Mouse (Mus musculus) neural tube, embryonic 12.5 days (tissue): Measurements from ENCODE around the gene Tstd1. TPM values are rescaled to one million over a fixed set of nuclear protein-coding genes. Genes with fewer than 3 reads are reported as not detected.

Experiments used
- ATAC-seq: fragments of 200-750 bp; cut with Nextera tagmentation; 2 replicates; pipeline ENCODE4 v1.8.0; 2017; ENCODE audit warnings: low read depth, mild to moderate bottlenecking, moderate TSS enrichment, moderate library complexity; ENCODE audit not compliant: low FRiP score
- H3K27ac ChIP-seq: fragments of 300-500 bp; sonication (generic); 2 replicates; pipeline ENCODE4 v1.5.1; 2016
- H3K27me3 ChIP-seq: fragments of 300-500 bp; sonication (generic); replicated peaks from 2 replicates; pipeline ENCODE4 v1.6.1; 2016; ENCODE audit warnings: mild to moderate bottlenecking
- H3K36me3 ChIP-seq: fragments of 300-500 bp; sonication (generic); 2 replicates; pipeline ENCODE4 v1.6.1; 2016; ENCODE audit warnings: mild to moderate bottlenecking
- H3K4me1 ChIP-seq: fragments of 300-500 bp; sonication (generic); 2 replicates; pipeline ENCODE4 v1.6.1; 2016
- H3K4me2 ChIP-seq: fragments of 300-500 bp; sonication (generic); replicated peaks from 2 replicates; pipeline ENCODE4 v1.6.1; 2016; ENCODE audit warnings: mild to moderate bottlenecking
- H3K4me3 ChIP-seq: fragments of 300-500 bp; sonication (generic); 2 replicates; pipeline ENCODE4 v1.5.1; 2016
- H3K9ac ChIP-seq: fragments of 300-500 bp; sonication (generic); 2 replicates; pipeline ENCODE4 v1.6.1; 2016; ENCODE audit warnings: mild to moderate bottlenecking
- H3K9me3 ChIP-seq: fragments of 300-500 bp; sonication (generic); 2 replicates; pipeline ENCODE4 v1.6.1; 2016; ENCODE audit warnings: mild to moderate bottlenecking
- WGBS: fragments of 180-500 bp; shearing (Covaris S2); methylation state at CpG from one replicate; pipeline ENCODE4 v1.1.7; 2016; 5-methylcytosine and 5-hydroxymethylcytosine counted together
- polyA plus RNA-seq: library from polyadenylated mRNA; unstranded; fragments of >200 nt; fragmentation: Nextera tagmentation; extraction: Ambion mirVana; gene quantifications from 2 replicates; pipeline ENCODE4 v1.2.1, GENCODE M21; 2016

The Tstd1 gene
- polyA plus RNA-seq, 1 experiment from 2014 or later, result 9.2 TPM

DNA sequence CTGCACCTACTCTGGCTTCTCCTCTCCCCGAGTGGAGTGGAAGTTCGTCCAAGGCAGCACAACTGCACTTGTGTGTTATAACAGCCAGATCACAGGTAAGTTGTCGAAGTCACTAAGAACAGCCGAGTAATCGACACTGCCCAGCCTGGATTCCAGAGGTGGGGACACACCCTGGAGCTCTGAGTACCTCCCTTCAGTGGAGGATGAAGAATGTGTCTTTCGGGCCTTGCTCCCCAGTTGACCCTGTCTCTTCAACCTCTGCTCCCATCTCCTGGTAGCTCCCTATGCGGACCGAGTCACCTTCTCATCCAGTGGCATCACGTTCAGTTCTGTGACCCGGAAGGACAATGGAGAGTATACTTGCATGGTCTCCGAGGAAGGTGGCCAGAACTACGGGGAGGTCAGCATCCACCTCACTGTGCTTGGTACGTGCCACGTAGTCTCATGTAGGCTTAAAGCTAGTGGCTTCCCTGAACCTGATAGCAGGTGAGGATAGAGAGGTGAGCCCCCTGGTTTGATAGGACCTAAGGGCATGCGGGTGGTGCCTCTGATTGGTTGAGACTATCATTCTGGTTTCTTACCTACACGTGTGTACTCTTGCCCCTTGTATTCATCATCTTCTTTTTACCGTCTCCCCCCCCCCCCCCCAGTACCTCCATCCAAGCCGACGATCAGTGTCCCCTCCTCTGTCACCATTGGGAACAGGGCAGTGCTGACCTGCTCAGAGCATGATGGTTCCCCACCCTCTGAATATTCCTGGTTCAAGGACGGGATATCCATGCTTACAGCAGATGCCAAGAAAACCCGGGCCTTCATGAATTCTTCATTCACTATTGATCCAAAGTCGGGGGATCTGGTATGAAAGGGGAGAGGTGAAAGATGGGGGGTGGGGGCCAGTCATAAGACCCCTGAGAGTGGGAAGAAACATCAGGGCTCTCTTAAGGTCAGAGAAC lies 42.2 kb downstream of the Tstd1 start:
- Histone ChIP-seq H3K27ac (no peak overlapping the region), H3K4me1 (no peaks in the 10 kb centered on the region), H3K27me3 (no peaks in the 10 kb centered on the region), H3K9ac (no peak overlapping the region), H3K4me2 (no peak overlapping the region), H3K36me3 (no peaks in the 10 kb centered on the region), H3K9me3 (no peaks in the 10 kb centered on the region), H3K4me3 (no peak overlapping the region)
- 93% methylated on average over 22 of the region's 22 CpGs for WGBS
- ATAC-seq, result no peak

DNA sequence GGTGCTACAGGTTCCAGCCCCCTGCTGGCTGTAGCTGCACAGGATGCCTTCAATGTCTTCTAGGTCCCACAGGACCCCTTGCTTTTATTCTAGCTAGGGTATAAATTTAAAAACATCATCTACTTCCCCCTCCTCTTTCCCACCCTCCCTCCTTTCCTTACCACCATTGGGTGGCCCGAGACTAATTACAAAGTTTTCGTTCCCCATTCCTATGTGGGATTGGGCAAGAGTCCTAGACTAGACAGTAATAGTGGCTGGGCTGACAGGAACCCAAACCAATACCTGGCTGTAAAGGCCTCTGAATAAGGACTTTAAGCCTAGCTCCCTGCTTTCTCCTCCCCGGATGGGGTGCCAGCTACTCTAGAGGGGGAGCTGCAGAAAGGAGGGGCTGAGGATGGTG lies 44.5 kb downstream of the Tstd1 start:
- Histone ChIP-seq H3K36me3 (no peaks in the 10 kb centered on the region), H3K4me1 (no peaks in the 10 kb centered on the region), H3K27ac (no peak overlapping the region), H3K4me3 (no peak overlapping the region), H3K27me3 (no peaks in the 10 kb centered on the region), H3K9me3 (no peaks in the 10 kb centered on the region), H3K9ac (no peak overlapping the region), H3K4me2 (no peak overlapping the region)
- WGBS, result 93% methylated on average over 3 of the region's 3 CpGs
- no peak for ATAC-seq

DNA sequence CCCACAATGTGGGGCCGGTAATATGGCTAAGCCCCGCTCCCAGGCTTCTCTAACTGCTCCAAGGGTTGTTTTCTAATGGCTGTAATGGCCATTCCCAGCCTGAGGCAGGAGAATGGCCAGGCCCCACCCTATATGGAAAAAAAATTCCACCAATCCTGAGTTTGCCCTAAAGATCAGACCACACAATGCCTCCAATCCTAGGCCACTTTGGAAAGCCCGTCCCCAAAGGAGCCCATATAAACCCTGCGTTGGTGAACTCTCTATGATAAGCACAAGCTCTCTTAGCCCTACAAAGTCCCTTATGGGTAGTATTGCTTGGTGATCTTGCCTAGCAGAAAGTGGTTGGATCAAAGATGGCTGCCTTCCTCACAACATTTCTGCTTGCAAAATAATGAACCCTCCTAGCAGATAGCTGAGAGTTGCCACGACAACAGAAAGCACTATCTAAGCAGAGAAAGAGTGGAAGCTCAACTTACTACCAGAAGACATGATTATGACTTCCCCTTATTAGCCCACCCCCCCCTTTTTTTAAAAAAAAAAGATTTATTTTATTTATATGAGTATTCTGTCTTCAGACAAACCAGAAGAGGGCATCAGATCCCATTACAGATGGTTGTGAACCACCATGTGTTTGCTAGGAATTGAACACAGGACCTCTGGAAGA lies 47.2 kb downstream of the Tstd1 start:
- Histone ChIP-seq H3K9me3 (no peaks in the 10 kb centered on the region), H3K4me2 (no peak overlapping the region), H3K27ac (no peak overlapping the region), H3K36me3 (no peaks in the 10 kb centered on the region), H3K4me3 (no peak overlapping the region), H3K27me3 (no peaks in the 10 kb centered on the region), H3K9ac (no peak overlapping the region), H3K4me1 (no peaks in the 10 kb centered on the region)
- WGBS, result 87% methylated on average over 5 of the region's 5 CpGs
- no peak for ATAC-seq

DNA sequence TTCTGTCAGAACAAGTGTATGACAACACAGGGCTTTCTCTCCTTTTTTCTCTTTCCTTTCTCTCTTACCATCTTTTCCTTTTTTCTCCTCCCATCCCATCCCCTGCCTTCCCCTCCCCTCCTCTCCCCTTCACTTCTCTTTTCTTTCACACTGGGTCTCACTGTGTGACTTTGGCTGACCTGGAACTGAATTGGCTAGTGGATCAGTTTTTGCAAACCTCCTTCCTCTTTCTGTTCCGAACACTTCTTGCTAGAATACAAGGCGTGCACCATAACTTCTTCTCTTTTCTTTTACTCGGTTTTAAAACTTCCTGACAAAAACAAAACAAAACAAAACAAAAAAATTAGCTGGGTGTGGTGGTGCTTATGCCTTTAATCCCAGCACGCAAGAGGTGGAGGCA lies 47.9 kb downstream of the Tstd1 start:
- H3K4me1 ChIP-seq, result no peaks in the 10 kb centered on the region
- no peaks in the 10 kb centered on the region for H3K27me3 ChIP-seq
- ATAC-seq, result no peak
- no peaks in the 10 kb centered on the region for H3K36me3 ChIP-seq
- no peak overlapping the region for H3K4me3 ChIP-seq
- H3K9ac ChIP-seq, result no peak overlapping the region
- no peak overlapping the region for H3K4me2 ChIP-seq
- no peaks in the 10 kb centered on the region for H3K9me3 ChIP-seq
- no peak overlapping the region for H3K27ac ChIP-seq
- WGBS, result 82% methylated on average over 4 of the region's 4 CpGs

DNA sequence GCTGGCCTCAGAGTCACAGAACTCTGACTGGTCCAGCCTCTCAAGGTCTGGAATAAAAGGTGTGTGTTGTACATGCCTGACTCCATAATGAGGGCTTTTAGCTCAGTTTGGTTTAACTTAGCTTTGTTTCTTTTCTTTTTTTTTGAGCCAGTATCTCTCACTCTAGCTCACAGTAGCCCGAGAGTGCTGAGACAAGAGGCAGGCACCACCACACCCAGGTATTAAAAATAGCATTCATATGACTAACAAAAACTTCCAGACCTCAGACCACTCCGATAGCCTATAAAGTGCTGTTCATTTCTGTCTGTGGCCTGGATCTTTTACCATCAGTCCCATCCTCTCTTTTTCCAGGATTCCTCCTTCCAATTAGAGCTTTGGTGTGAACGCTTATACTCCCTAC lies 51.0 kb downstream of the Tstd1 start:
- Histone ChIP-seq H3K27me3 (no peaks in the 10 kb centered on the region), H3K4me2 (no peak overlapping the region), H3K4me1 (no peaks in the 10 kb centered on the region), H3K27ac (no peak overlapping the region), H3K36me3 (no peaks in the 10 kb centered on the region), H3K4me3 (no peak overlapping the region), H3K9ac (no peak overlapping the region), H3K9me3 (no peaks in the 10 kb centered on the region)
- 93% methylated on average over 3 of the region's 3 CpGs for WGBS
- ATAC-seq, result no peak

Other genes starting within 250 kb of the Tstd1 start
- gene Pcp4l1, start 222.6 kb upstream of the Tstd1 start, polyA plus RNA-seq, result 5.9 and 6.2 TPM in 2 replicates
- gene Nr1i3, start 204.9 kb upstream of the Tstd1 start, polyA plus RNA-seq, result 0.20 and 0.24 TPM in 2 replicates
- 30.1 and 30.8 TPM in 2 replicates for gene Tomm40l, start 196.4 kb upstream of the Tstd1 start, polyA plus RNA-seq
- 5.4 and 7.6 TPM in 2 replicates for gene Apoa2, start 193.8 kb upstream of the Tstd1 start, polyA plus RNA-seq
- gene Fcer1g, start 184.5 kb upstream of the Tstd1 start, polyA plus RNA-seq, result 21.9 and 24.3 TPM in 2 replicates
- gene Adamts4, start 168.5 kb upstream of the Tstd1 start, polyA plus RNA-seq, result 6.2 and 6.3 TPM in 2 replicates
- gene Ndufs2, start 167.5 kb upstream of the Tstd1 start, polyA plus RNA-seq, result 233 and 247 TPM in 2 replicates
- 88.3 and 95.6 TPM in 2 replicates for gene B4galt3, start 148.5 kb upstream of the Tstd1 start, polyA plus RNA-seq
- gene Ppox, start 137.7 kb upstream of the Tstd1 start, polyA plus RNA-seq, result 52.0 and 54.3 TPM in 2 replicates
- gene Usp21, start 130.9 kb upstream of the Tstd1 start, polyA plus RNA-seq, result 103 and 111 TPM in 2 replicates
- 105 and 120 TPM in 2 replicates for gene Ufc1, start 123.8 kb upstream of the Tstd1 start, polyA plus RNA-seq
- 50.9 and 57.3 TPM in 2 replicates for gene Dedd, start 89.7 kb upstream of the Tstd1 start, polyA plus RNA-seq
- 45.6 and 46.1 TPM in 2 replicates for gene Nit1, start 73.2 kb upstream of the Tstd1 start, polyA plus RNA-seq
- gene Pfdn2, start 73.2 kb upstream of the Tstd1 start, polyA plus RNA-seq, result 157 and 158 TPM in 2 replicates
- 2.1 and 2.6 TPM in 2 replicates for gene Klhdc9, start 58.1 kb upstream of the Tstd1 start, polyA plus RNA-seq
- gene Nectin4, start 48.8 kb upstream of the Tstd1 start, polyA plus RNA-seq, result 1.2 and 1.8 TPM in 2 replicates
- gene Arhgap30, start 29.9 kb upstream of the Tstd1 start, polyA plus RNA-seq, result 1.0 and 1.1 TPM in 2 replicates
- 176 and 178 TPM in 2 replicates for gene Usf1, start 7.6 kb upstream of the Tstd1 start, polyA plus RNA-seq
- gene F11r, start 18.7 kb downstream of the Tstd1 start, polyA plus RNA-seq, result 15.0 and 16.9 TPM in 2 replicates
- gene Alyref2, start 84.6 kb downstream of the Tstd1 start, polyA plus RNA-seq, result 22.4 and 23.0 TPM in 2 replicates
- gene Itln1, start 116.4 kb downstream of the Tstd1 start, polyA plus RNA-seq, result not detected in 2 replicates
- not detected in 2 replicates for gene Cd244a, start 140.3 kb downstream of the Tstd1 start, polyA plus RNA-seq
- 0.11 TPM in 1 of 2 replicates, not detected in the other for gene Ly9, start 188.5 kb downstream of the Tstd1 start, polyA plus RNA-seq
- gene Slamf7, start 234.2 kb downstream of the Tstd1 start, polyA plus RNA-seq, result not detected in 2 replicates